Mouse (Mus musculus): ENCODE measurements around the gene Psmg4. TPM values are rescaled to one million over a fixed set of nuclear protein-coding genes. Genes with fewer than 3 reads are reported as not detected.

Psmg4 gene
- polyA plus RNA-seq, 1 experiment, result 102 TPM

DNA sequence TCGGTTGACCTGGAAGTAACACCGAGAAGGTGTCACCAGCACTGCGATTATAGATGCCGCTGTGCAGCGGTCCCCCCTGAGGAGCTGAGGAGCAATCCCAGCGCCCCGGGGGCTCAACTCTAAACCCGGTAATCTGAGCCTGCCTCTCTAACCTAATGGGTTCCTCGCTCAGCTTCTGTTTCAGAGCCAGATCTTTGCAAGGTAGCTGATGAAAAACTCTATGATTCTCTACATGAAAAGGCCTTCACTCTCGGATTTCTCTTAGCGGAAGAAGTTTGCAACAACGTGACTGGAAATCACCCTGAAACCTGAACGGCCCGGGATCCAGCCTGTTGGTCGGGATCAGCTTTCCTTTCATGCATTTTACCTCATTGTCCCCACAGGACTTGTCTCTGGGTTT is 30.5 kb upstream of the Psmg4 start:
- no peak for TF ChIP-seq POLR2A (IDR thresholded peaks at IDR 0.05; ENCODE audit: low read depth, low read length)
- no peak for TF ChIP-seq CTCF (IDR thresholded peaks at IDR 0.05; ENCODE audit: extremely low read depth, insufficient read length, insufficient replicate concordance, low read depth, low read length)
- no peaks in the 10 kb centered on the region for H3K36me3 ChIP-seq (ENCODE audit: control insufficient read depth, insufficient read depth, low read length)
- H3K27ac ChIP-seq (ENCODE audit: insufficient read depth, low read depth, low read length), result no peak overlapping the region
- peaks cover 21% of the 10 kb centered on the region for H3K4me1 ChIP-seq (ENCODE audit: control insufficient read depth, insufficient read depth, insufficient read length, low read length)
- 0 out of 2 replicates have a peak, but pooled peaks cover 3% of the 10 kb centered on the region for H3K27me3 ChIP-seq (ENCODE audit: control insufficient read depth, insufficient read depth, low read length)
- 47% methylated on average over 15 of the region's 15 CpGs for WGBS
- H3K4me3 ChIP-seq (ENCODE audit: low read depth, low read length), result no peak overlapping the region

DNA sequence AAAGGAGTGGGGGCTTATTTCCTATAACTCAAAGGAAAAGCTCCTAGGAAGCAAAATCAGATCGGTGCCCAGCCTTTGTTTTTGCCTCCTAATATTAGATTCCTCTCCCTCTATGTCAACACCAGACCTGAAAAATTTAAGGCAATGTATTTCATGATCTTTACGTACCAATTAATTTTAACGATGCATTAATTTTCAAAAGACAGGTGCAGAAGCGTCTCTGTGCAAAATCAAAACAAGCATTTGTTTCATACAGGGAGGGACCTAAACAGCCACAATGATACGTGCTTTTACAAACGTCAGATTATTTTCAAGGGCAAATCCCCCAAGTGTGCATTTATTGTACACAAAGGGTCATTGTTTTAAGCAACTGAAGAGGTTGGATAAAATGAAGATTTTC is 29.9 kb upstream of the Psmg4 start:
- TF ChIP-seq CTCF (IDR thresholded peaks at IDR 0.05; ENCODE audit: extremely low read depth, insufficient read length, insufficient replicate concordance, low read depth, low read length) (no peak), POLR2A (IDR thresholded peaks at IDR 0.05; ENCODE audit: low read depth, low read length) (no peak)
- no peak overlapping the region for H3K27ac ChIP-seq (ENCODE audit: insufficient read depth, low read depth, low read length)
- H3K27me3 ChIP-seq (ENCODE audit: control insufficient read depth, insufficient read depth, low read length), result 0 out of 2 replicates have a peak, but pooled peaks cover 3% of the 10 kb centered on the region
- no peak overlapping the region for H3K4me3 ChIP-seq (ENCODE audit: low read depth, low read length)
- no peaks in the 10 kb centered on the region for H3K36me3 ChIP-seq (ENCODE audit: control insufficient read depth, insufficient read depth, low read length)
- peaks cover 21% of the 10 kb centered on the region for H3K4me1 ChIP-seq (ENCODE audit: control insufficient read depth, insufficient read depth, insufficient read length, low read length)
- 73% methylated on average over 6 of the region's 6 CpGs for WGBS

DNA sequence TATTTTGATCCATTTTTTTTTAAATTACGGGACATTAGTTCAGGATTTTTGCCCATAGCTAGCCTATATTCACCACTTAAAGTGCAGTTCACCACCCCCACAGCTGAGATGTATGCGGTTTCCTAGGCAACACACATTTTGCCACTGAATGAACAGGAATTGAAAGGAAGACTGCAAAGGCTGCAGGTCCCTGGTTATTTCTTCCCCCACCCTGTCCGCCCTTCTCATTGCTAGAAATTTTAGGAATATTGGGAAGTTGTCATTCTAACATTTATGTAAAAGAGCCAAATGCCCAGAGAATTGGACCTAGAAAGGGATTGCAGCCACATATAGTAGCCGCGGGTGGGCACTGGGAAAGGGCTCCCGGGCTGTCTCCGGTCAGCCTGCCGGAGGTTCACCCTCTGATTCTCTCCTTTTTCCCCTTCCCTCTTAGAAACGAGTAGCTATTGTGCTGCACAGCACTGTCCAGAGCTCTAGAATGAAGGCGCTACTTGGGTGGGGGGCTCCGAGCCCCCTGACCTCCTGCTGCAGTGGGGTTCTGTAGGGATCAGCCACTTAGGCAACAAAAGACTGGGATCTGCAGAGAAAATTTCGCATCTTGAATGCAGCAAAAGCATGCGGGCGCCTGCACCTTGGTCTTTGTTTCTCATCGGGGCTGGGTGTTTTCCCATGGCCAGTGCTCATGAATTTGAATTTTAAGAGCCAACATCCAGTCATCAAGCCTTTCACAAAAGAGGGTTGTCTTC is 29.3 kb upstream of the Psmg4 start:
- 70% methylated on average over 15 of the region's 15 CpGs for WGBS

DNA sequence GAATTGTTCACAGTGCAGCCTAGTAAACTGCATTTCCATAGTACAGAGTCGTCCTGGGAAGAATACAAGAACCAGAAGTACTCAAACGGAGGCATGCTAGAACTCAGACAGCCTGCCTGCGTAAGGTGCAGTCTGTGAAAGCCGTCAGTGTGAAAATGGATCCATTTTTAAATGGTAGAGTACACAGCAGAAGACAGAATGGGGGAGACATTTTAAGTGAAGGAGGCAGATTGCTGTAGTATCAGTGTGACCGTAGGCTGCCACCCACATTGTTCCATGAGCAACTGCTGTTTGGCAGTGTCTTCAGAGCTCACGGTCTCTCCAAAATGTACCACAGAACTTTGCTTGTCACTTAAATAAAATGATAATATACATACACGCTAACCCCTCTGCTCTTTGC is 28.5 kb upstream of the Psmg4 start:
- 0 out of 2 replicates have a peak, but pooled peaks cover 3% of the 10 kb centered on the region for H3K27me3 ChIP-seq (ENCODE audit: control insufficient read depth, insufficient read depth, low read length)
- 92% methylated on average over 7 of the region's 7 CpGs for WGBS
- H3K27ac ChIP-seq (ENCODE audit: insufficient read depth, low read depth, low read length), result no peak overlapping the region
- no peak overlapping the region for H3K4me3 ChIP-seq (ENCODE audit: low read depth, low read length)
- peaks cover 20% of the 10 kb centered on the region for H3K4me1 ChIP-seq (ENCODE audit: control insufficient read depth, insufficient read depth, insufficient read length, low read length)
- H3K36me3 ChIP-seq (ENCODE audit: control insufficient read depth, insufficient read depth, low read length), result no peaks in the 10 kb centered on the region
- TF ChIP-seq POLR2A (IDR thresholded peaks at IDR 0.05; ENCODE audit: low read depth, low read length), result no peak
- no peak for TF ChIP-seq CTCF (IDR thresholded peaks at IDR 0.05; ENCODE audit: extremely low read depth, insufficient read length, insufficient replicate concordance, low read depth, low read length)

More for the DNA sequence above, 29.3 kb upstream of the Psmg4 start:
- peaks cover 21% of the 10 kb centered on the region for H3K4me1 ChIP-seq (ENCODE audit: control insufficient read depth, insufficient read depth, insufficient read length, low read length)
- H3K4me3 ChIP-seq (ENCODE audit: low read depth, low read length), result no peak overlapping the region
- H3K27me3 ChIP-seq (ENCODE audit: control insufficient read depth, insufficient read depth, low read length), result 0 out of 2 replicates have a peak, but pooled peaks cover 3% of the 10 kb centered on the region
- no peak for TF ChIP-seq POLR2A (IDR thresholded peaks at IDR 0.05; ENCODE audit: low read depth, low read length)
- no peak for TF ChIP-seq CTCF (IDR thresholded peaks at IDR 0.05; ENCODE audit: extremely low read depth, insufficient read length, insufficient replicate concordance, low read depth, low read length)
- no peak overlapping the region for H3K27ac ChIP-seq (ENCODE audit: insufficient read depth, low read depth, low read length)
- H3K36me3 ChIP-seq (ENCODE audit: control insufficient read depth, insufficient read depth, low read length), result no peaks in the 10 kb centered on the region

DNA sequence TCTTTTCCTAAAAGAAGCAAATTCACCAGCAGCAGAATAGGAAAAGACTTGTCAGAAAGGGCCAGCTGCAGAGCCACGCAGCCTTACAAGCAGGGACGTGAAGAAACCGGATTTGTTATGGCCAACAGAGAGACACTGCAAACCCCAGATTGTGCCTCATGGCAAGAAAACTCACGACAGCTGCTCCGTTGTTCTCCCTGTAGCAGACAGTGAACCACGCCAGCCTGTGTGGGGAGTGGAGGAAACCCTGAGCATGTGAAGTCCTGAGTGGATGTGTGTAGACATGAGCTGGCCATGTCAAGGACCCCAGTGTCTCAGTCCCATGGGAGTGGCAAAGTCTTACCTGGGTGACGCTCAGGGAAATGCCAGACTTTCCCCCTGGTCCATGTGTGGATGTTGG is 26.2 kb upstream of the Psmg4 start:
- no peak for TF ChIP-seq CTCF (IDR thresholded peaks at IDR 0.05; ENCODE audit: extremely low read depth, insufficient read length, insufficient replicate concordance, low read depth, low read length)
- no peak for TF ChIP-seq POLR2A (IDR thresholded peaks at IDR 0.05; ENCODE audit: low read depth, low read length)
- Histone ChIP-seq H3K4me3 (ENCODE audit: low read depth, low read length) (no peak overlapping the region), H3K27me3 (ENCODE audit: control insufficient read depth, insufficient read depth, low read length) (no peaks in the 10 kb centered on the region), H3K36me3 (ENCODE audit: control insufficient read depth, insufficient read depth, low read length) (no peaks in the 10 kb centered on the region), H3K4me1 (ENCODE audit: control insufficient read depth, insufficient read depth, insufficient read length, low read length) (0 out of 2 replicates have a peak, but pooled peaks cover 1% of the 10 kb centered on the region), H3K27ac (ENCODE audit: insufficient read depth, low read depth, low read length) (no peak overlapping the region)
- 92% methylated on average over 7 of the region's 7 CpGs for WGBS

DNA sequence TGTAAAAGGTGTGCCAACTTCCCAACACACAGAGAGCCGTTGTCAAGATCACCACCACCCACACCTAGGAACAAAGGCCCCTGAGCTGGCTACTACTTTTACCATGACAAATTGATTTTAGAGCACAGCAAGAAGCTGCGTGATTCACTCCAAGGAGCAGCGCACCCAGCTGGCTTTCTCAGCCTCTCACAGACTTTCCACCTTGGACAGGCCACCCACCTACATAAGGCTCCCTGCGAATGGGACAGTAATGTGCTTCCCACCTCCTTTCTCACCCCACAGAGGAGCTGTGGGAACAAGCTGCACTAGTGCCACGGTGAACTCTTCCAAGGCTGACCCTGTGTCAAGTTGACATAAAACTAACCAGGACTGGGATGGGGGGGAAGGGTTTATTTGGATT is 19.4 kb upstream of the Psmg4 start:
- no peaks in the 10 kb centered on the region for H3K36me3 ChIP-seq (ENCODE audit: control insufficient read depth, insufficient read depth, low read length)
- no peak for TF ChIP-seq POLR2A (IDR thresholded peaks at IDR 0.05; ENCODE audit: low read depth, low read length)
- TF ChIP-seq CTCF (IDR thresholded peaks at IDR 0.05; ENCODE audit: extremely low read depth, insufficient read length, insufficient replicate concordance, low read depth, low read length), result no peak
- H3K4me1 ChIP-seq (ENCODE audit: control insufficient read depth, insufficient read depth, insufficient read length, low read length), result no peaks in the 10 kb centered on the region
- WGBS, result 89% methylated on average over 5 of the region's 5 CpGs
- H3K4me3 ChIP-seq (ENCODE audit: low read depth, low read length), result no peak overlapping the region
- no peaks in the 10 kb centered on the region for H3K27me3 ChIP-seq (ENCODE audit: control insufficient read depth, insufficient read depth, low read length)
- no peak overlapping the region for H3K27ac ChIP-seq (ENCODE audit: insufficient read depth, low read depth, low read length)

DNA sequence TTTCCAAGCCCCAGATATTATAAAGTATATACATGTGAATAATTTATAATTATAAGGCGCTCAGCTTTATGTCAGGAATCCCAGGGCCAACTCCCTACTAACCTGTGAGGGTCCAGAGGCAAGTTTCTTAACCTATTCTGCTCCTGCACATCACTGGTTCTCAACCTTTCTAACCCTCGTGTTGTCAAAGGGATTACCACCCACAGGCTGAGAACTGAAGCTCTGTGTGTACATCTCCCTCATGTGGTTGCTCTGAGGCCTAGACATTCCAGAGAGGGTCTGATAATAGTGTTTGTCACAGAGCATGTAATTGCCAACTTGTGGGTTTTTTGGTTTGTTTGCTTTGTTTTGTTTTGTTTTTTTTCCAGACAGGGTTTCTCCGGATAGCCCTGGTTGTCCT is 15.8 kb upstream of the Psmg4 start:
- TF ChIP-seq CTCF (IDR thresholded peaks at IDR 0.05; ENCODE audit: extremely low read depth, insufficient read length, insufficient replicate concordance, low read depth, low read length) (no peak), POLR2A (IDR thresholded peaks at IDR 0.05; ENCODE audit: low read depth, low read length) (no peak)
- Histone ChIP-seq H3K27ac (ENCODE audit: insufficient read depth, low read depth, low read length) (no peak overlapping the region), H3K4me1 (ENCODE audit: control insufficient read depth, insufficient read depth, insufficient read length, low read length) (peaks cover 2% of the 10 kb centered on the region; the same call in 1 of the 2 replicates), H3K4me3 (ENCODE audit: low read depth, low read length) (no peak overlapping the region), H3K36me3 (ENCODE audit: control insufficient read depth, insufficient read depth, low read length) (no peaks in the 10 kb centered on the region), H3K27me3 (ENCODE audit: control insufficient read depth, insufficient read depth, low read length) (no peaks in the 10 kb centered on the region)
- WGBS, result 64% methylated on average over 3 of the region's 3 CpGs
